Mouse (Mus musculus) limb, embryonic 12.5 days (tissue): ENCODE data around the gene Cbs. TPM values are rescaled to one million over a fixed set of nuclear protein-coding genes. Genes with fewer than 3 reads are reported as not detected.

ENCODE experiments used
- ATAC-seq: fragments of 200-750 bp; cut with Nextera tagmentation; 2 replicates; pipeline ENCODE4 v1.8.0; 2017; ENCODE audit warnings: low read depth, moderate TSS enrichment; ENCODE audit not compliant: insufficient number of reproducible peaks, insufficient read depth, low FRiP score, low TSS enrichment
- H3K27ac ChIP-seq: fragments of 300-500 bp; sonication (generic); 2 replicates; pipeline ENCODE4 v1.5.1; 2016; ENCODE audit warnings: mild to moderate bottlenecking, moderate library complexity
- H3K27me3 ChIP-seq: fragments of 300-500 bp; sonication (generic); 2 replicates; pipeline ENCODE4 v1.6.1; 2016; ENCODE audit warnings: mild to moderate bottlenecking, moderate library complexity
- H3K36me3 ChIP-seq: fragments of 300-500 bp; sonication (generic); 2 replicates; pipeline ENCODE4 v1.6.1; 2016; ENCODE audit warnings: mild to moderate bottlenecking, moderate library complexity
- H3K4me1 ChIP-seq: fragments of 300-500 bp; sonication (generic); replicated peaks from 2 replicates; pipeline ENCODE4 v1.6.1; 2016
- H3K4me2 ChIP-seq: fragments of 300-500 bp; sonication (generic); 2 replicates; pipeline ENCODE4 v1.6.1; 2016; ENCODE audit warnings: mild to moderate bottlenecking, moderate library complexity
- H3K4me3 ChIP-seq: fragments of 300-500 bp; sonication (generic); replicated peaks from 2 replicates; pipeline ENCODE4 v1.5.1; 2016; ENCODE audit warnings: mild to moderate bottlenecking
- H3K9ac ChIP-seq: fragments of 300-500 bp; sonication (generic); replicated peaks from 2 replicates; pipeline ENCODE4 v1.6.1; 2016; ENCODE audit warnings: mild to moderate bottlenecking, moderate library complexity
- H3K9me3 ChIP-seq: fragments of 300-500 bp; sonication (generic); 2 replicates; pipeline ENCODE4 v1.6.1; 2016; ENCODE audit warnings: mild to moderate bottlenecking, moderate library complexity
- WGBS: fragments of 180-500 bp; shearing (Covaris S2); methylation state at CpG from one replicate; pipeline ENCODE4 v1.1.7; 2016; 5-methylcytosine and 5-hydroxymethylcytosine counted together
- microRNA-seq: library from miRNA; unstranded; fragments of <30 nt; microRNA quantifications from one replicate; pipeline ENCODE4, GENCODE M21; 2017
- polyA plus RNA-seq: library from polyadenylated mRNA; unstranded; fragments of >200 nt; fragmentation: Nextera tagmentation; extraction: Ambion mirVana; gene quantifications from 2 replicates; pipeline ENCODE4 v1.2.1, GENCODE M21; 2016

Gene Cbs
- polyA plus RNA-seq, 1 experiment from 2014 or later: 2.8 TPM

DNA sequence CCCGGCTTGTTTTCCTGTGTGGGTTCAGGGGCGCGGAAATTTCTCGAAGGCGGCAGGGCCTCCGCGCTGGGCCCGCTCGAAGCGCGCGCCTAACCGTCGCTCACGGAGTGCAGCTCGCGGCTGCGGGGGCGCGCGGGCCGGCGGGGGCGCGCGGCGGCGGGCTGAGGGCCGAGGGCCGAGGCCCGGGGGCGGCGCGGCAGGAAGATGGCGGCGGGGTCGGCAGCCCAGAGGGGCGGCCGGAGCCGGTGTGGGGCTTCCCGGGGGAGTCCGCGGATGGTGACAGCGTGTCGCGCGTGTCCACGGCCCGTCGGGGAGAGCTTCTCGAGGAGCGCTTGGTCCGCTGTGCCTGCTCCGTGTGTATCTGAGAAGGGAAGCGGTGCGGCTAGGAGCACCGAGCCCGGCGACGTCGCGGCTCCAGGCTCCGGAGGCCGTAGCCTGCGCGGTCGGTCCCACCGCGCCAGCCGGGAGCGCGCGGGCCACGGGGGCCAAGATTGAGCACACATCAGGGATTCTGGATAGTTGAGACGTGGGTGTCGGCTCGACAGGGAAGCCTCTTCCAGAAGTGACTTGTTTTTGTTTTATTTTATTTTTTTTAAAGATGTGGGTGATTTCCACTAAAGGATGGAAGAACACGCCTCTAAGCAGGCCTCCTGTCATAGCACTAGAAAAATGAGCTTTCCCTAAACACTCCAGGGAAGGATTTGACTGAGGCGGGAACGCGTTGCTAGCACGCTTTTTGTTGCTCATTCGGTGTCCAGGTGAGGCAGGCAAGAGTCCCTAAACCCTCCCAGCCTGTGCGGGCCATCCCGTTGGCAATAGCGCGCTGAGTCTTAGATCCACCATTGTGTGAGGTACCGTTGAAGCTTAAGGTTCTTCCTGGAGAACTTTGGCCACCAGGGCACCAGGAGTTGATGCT, 71.6 kb downstream of the Cbs start:
- Histone ChIP-seq H3K27me3 (no peaks in the 10 kb centered on the region), H3K36me3 (peaks cover 6% of the 10 kb centered on the region; the same call in 1 of the 2 replicates), H3K4me2 (peak overlapping the region; percentile 87), H3K4me1 (peaks cover 30% of the 10 kb centered on the region), H3K4me3 (peak overlapping the region; percentile 78), H3K9ac (peak overlapping the region; percentile 85), H3K27ac (peak overlapping the region; percentile 96), H3K9me3 (no peaks in the 10 kb centered on the region)
- WGBS: under 1% methylated on average over 84 of the region's 88 CpGs
- ATAC-seq: peak; percentile 13

- ATAC-seq: no peak
- Histone ChIP-seq H3K27me3 (no peaks in the 10 kb centered on the region), H3K27ac (peak overlapping the region; percentile 96), H3K4me3 (peak overlapping the region; percentile 78), H3K36me3 (peaks cover 6% of the 10 kb centered on the region; the same call in 1 of the 2 replicates), H3K9me3 (no peaks in the 10 kb centered on the region), H3K9ac (peak overlapping the region; percentile 85), H3K4me2 (peak overlapping the region; percentile 87), H3K4me1 (peaks cover 30% of the 10 kb centered on the region)
- 0% methylated on average over 23 of the region's 44 CpGs for WGBS
These were observed 72.2 kb downstream of the Cbs start for GRCm38 (mm10) chr17:31564858-31565140.

- Histone ChIP-seq H3K9ac (peak within 1 kb of the TSS; percentile 85), H3K36me3 (peaks cover 6% of the 10 kb centered on the region; the same call in 1 of the 2 replicates), H3K4me1 (peaks cover 30% of the 10 kb centered on the region), H3K9me3 (no peaks in the 10 kb centered on the region), H3K4me3 (peak within 1 kb of the TSS; percentile 78), H3K27ac (peak within 1 kb of the TSS; percentile 96), H3K4me2 (peak within 1 kb of the TSS; percentile 87), H3K27me3 (no peaks in the 10 kb centered on the region)
- ATAC-seq: peak; percentile 94
- under 1% methylated on average over 42 of the region's 72 CpGs for WGBS
These were observed 72.8 kb downstream of the Cbs start, which contains the start of gene Pknox1 for GRCm38 (mm10) chr17:31564015-31564857. Gene Pknox1 (plus strand): TSS chr17:31564734.

GRCm38 (mm10) chr17:31563632-31564014, 73.4 kb downstream of the Cbs start:
- H3K9me3 ChIP-seq: no peaks in the 10 kb centered on the region

DNA sequence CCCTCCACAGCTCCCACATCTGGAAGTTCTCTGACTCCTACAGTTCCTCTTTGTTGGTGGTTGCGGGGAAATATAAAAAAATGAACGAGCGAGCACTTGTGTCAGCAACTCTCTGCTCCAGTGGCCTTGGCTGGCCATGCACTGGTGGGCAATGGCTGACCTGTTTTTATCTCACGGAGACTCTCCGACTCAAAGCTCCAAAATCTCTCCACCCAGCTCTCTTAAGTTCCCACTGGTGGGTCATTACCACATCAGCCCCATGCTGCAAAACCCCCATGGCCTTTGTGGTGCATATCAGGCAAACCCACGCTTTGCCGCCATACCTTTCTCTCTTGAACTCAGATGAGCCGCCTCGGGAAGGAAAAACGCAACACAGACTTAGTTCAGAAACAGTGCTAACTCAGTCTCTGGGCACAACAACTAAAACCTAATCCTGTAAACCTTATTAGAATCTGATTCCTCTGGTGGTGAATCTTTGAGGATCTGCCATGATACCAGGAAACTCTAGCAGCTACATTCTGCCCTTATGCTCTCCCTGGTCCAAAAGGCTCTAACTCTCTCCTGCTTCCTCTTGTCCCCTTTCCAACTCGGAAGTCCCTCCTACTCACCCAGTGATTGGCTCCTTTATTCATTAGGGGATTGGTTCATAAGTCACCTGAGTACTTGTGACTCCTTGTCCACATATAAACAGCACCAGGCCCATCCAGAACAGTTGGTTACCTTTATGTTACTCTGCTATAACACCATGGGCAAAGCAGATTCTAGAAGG, 77.8 kb downstream of the Cbs start:
- Histone ChIP-seq H3K4me1 (peaks cover 30% of the 10 kb centered on the region), H3K4me2 (no peak overlapping the region), H3K9ac (no peak overlapping the region), H3K4me3 (no peak overlapping the region), H3K9me3 (no peaks in the 10 kb centered on the region), H3K27ac (0 out of 2 replicates have a peak overlapping the region, but pooled peaks have one; percentile 92), H3K36me3 (no peaks in the 10 kb centered on the region), H3K27me3 (no peaks in the 10 kb centered on the region)
- WGBS: 79% methylated on average over 11 of the region's 11 CpGs
- ATAC-seq: no peak

More at GRCm38 (mm10) chr17:31563632-31564014, 73.4 kb downstream of the Cbs start:
- peak overlapping the region; percentile 78 for H3K4me3 ChIP-seq
- H3K4me1 ChIP-seq: peaks cover 36% of the 10 kb centered on the region
- peaks cover 6% of the 10 kb centered on the region; the same call in 1 of the 2 replicates for H3K36me3 ChIP-seq
- H3K4me2 ChIP-seq: peak overlapping the region; percentile 63
- 28% methylated on average over 12 of the region's 12 CpGs for WGBS
- no peak for ATAC-seq
- H3K27ac ChIP-seq: peak overlapping the region; percentile 89
- H3K9ac ChIP-seq: peak overlapping the region; percentile 67
- no peaks in the 10 kb centered on the region for H3K27me3 ChIP-seq

Small RNA genes within 50 kb of the gene (microRNA-seq; reads per million reads assigned to microRNA genes)
- gene Gm24970: not detected

Other genes with a start within 250 kb of the Cbs start
- 42.0 and 43.6 TPM in 2 replicates for gene Wdr4, start 117.3 kb downstream of the Cbs start, polyA plus RNA-seq
- 241 and 250 TPM in 2 replicates for gene Ndufv3, start 117.1 kb downstream of the Cbs start, polyA plus RNA-seq
- gene Pknox1, start 72.5 kb downstream of the Cbs start, polyA plus RNA-seq: 35.4 and 39.3 TPM in 2 replicates
- gene U2af1, start 21.7 kb upstream of the Cbs start, polyA plus RNA-seq: 411 and 432 TPM in 2 replicates
- 0.33 TPM in 1 of 2 replicates, not detected in the other for gene Cryaa, start 40.6 kb upstream of the Cbs start, polyA plus RNA-seq
- gene Sik1, start 218.6 kb upstream of the Cbs start, polyA plus RNA-seq: 14.1 and 15.2 TPM in 2 replicates